Mouse (Mus musculus): Measurements from ENCODE around the gene Pde6b.

DNA sequence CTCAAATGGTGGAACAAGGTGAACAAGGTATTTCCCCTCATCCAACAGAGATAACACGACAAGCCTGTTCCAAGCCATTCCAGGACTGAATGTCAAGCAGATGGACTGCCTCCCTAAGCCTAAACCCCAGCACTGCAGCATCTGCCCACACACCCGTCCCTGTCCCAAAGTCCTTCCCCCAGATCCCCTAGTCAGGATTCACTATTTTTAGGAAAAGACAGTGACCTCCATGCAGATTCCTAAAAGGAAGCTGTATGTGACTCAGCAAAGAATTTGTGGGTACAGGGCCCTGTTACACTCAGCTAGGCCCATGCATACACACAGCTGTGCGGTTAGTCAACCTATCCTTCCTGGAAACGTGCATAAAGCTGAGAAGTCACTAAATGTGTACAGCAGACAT is 1.7 kb upstream of the Pde6b start:
- TF ChIP-seq CTCF (IDR thresholded peaks at IDR 0.05; ENCODE audit: extremely low read depth, insufficient read length, insufficient replicate concordance, low read depth, low read length): no peak
- no peak for TF ChIP-seq POLR2A (IDR thresholded peaks at IDR 0.05; ENCODE audit: low read depth, low read length)
